In genomic region chr6:48629661-48630034, GRCm38 (mm10) we compare ENCODE assay signal across 9 mouse cellular contexts. TPM values are rescaled to one million over a fixed set of nuclear protein-coding genes. Genes with fewer than 3 reads are reported as not detected.
DNase-seq lines count a peak whose midpoint lies in the region; ATAC-seq lines count a peak whose summit lies in the region.
"Had no signal": no experiment of that assay in that cellular context is flagged by ENCODE, and none has a peak within 500 bp of the region (broad histone marks: within the 10 kb centered on the region; RNA-seq: fewer than 3 reads in every experiment).

No protein-coding gene starts in this region.

- DNase-seq in cerebellum, adult 9-11 months: peak; percentile 58
- no peak for DNase-seq in cerebellum, adult 8-10 months
- DNase-seq in R1 (ENCODE audit: low read depth, low spot score): peak; percentile 23
- DNase-seq in thymus, postnatal 10 days (ENCODE audit: low spot score in 2 of 2): no peak
- DNase-seq in spleen, adult 12 weeks (ENCODE audit: low spot score): no peak
- DNase-seq in adrenal gland, postnatal 14 days: no peak

- no peak overlapping the region for H3K27ac ChIP-seq in liver, embryonic 15.5 days (replicated peaks)

- H3K4me2 ChIP-seq in liver, embryonic 15.5 days: peak overlapping the region; percentile 66

- WGBS in liver, embryonic 15.5 days (ENCODE audit: insufficient replicate concordance): 11% methylated on average over 13 of the region's 13 CpGs

- H3K4me3 ChIP-seq in liver, embryonic 15.5 days (replicated peaks): peak overlapping the region; percentile 37

- ATAC-seq in inflammation-experienced regulatory T-cells, adult 6 months: peak; percentile 27
- ATAC-seq in liver, embryonic 15.5 days (ENCODE audit: insufficient read depth): no peak

- H3K4me1 ChIP-seq in liver, embryonic 15.5 days (replicated peaks): peaks cover 19% of the 10 kb centered on the region

- H3K9ac ChIP-seq in liver, embryonic 15.5 days: no peak overlapping the region

- H3K9me3 ChIP-seq in liver, embryonic 15.5 days (replicated peaks): no peaks in the 10 kb centered on the region

- no peaks in the 10 kb centered on the region for H3K36me3 ChIP-seq in liver, embryonic 15.5 days (replicated peaks)

- H3K27me3 ChIP-seq in liver, embryonic 15.5 days: peaks cover 50% of the 10 kb centered on the region

RNA-seq across cellular contexts. Expression of gene AI854703, which starts 3.1 kb away (rescaled TPM):
- 1 to 10 TPM in 2 of 3 experiments, under 1 TPM in 1; 0.40 to 2.2 (median 2.1) TPM for polyA plus RNA-seq in inflammation-experienced regulatory T-cells, adult 6 months (2017; shearing (Covaris generic))
- polyA plus RNA-seq in liver, embryonic 15.5 days (2015; fragmentation: Nextera tagmentation; extraction: Ambion mirVana): 0.18 and 0.24 TPM in 2 replicates
- total RNA-seq in adrenal gland, postnatal 14 days (2021): 1.8 and 3.1 TPM in 2 replicates

RNA-seq across cellular contexts. Expression of gene Gimap8, which starts 17.4 kb away (rescaled TPM):
- polyA plus RNA-seq in inflammation-experienced regulatory T-cells, adult 6 months (2017; shearing (Covaris generic)): 100 to 1,000 TPM; 134 to 165 (median 146) TPM
- polyA plus RNA-seq in liver, embryonic 15.5 days (2015; fragmentation: Nextera tagmentation; extraction: Ambion mirVana): 0.81 and 0.92 TPM in 2 replicates
- 12.1 and 20.4 TPM in 2 replicates for total RNA-seq in adrenal gland, postnatal 14 days (2021)
- polyA plus RNA-seq: C2C12 had no signal

RNA-seq across cellular contexts. Expression of gene Zfp775, which starts 27.8 kb away (rescaled TPM):
- 1 to 10 TPM; 4.5 to 7.7 (median 7.3) TPM for polyA plus RNA-seq in inflammation-experienced regulatory T-cells, adult 6 months (2017; shearing (Covaris generic))
- polyA plus RNA-seq in liver, embryonic 15.5 days (2015; fragmentation: Nextera tagmentation; extraction: Ambion mirVana): 1.7 and 1.9 TPM in 2 replicates
- 7.7 and 8.9 TPM in 2 replicates for total RNA-seq in adrenal gland, postnatal 14 days (2021)

RNA-seq across cellular contexts. Expression of gene Gm44965, which starts 35.9 kb away (rescaled TPM):
- 1 to 10 TPM in 1 of 3 experiments, not detected in 2; 2.7 TPM for polyA plus RNA-seq in inflammation-experienced regulatory T-cells, adult 6 months (2017; shearing (Covaris generic))
- not detected in 2 replicates for polyA plus RNA-seq in liver, embryonic 15.5 days (2015; fragmentation: Nextera tagmentation; extraction: Ambion mirVana)
- not detected in 2 replicates for total RNA-seq in adrenal gland, postnatal 14 days (2021)

RNA-seq across cellular contexts. Expression of gene Repin1, which starts 36.0 kb away (rescaled TPM):
- polyA plus RNA-seq in inflammation-experienced regulatory T-cells, adult 6 months (2017; shearing (Covaris generic)): 1 to 10 TPM; 2.7 to 6.3 (median 2.9) TPM
- 9.9 and 12.4 TPM in 2 replicates for polyA plus RNA-seq in liver, embryonic 15.5 days (2015; fragmentation: Nextera tagmentation; extraction: Ambion mirVana)
- 42.8 TPM in 2 replicates for total RNA-seq in adrenal gland, postnatal 14 days (2021)

Comparison
In these comparisons a context has a peak if more than half of its experiments do, and no peak if none do; other contexts are left out.
1. DNase-seq: peak in cerebellum, adult 9-11 months (single experiment) and R1 (single experiment); none in cerebellum, adult 8-10 months (single experiment), thymus, postnatal 10 days (0 of 2), spleen, adult 12 weeks (single experiment) and adrenal gland, postnatal 14 days (single experiment).
2. RNA of gene Gimap8, which starts 17.4 kb away (polyA plus RNA-seq): 134 to 165 TPM in inflammation-experienced regulatory T-cells, adult 6 months; 0.81 to 0.92 TPM in liver, embryonic 15.5 days; every median in the first group is over 10 times any median in the second.